Mouse (Mus musculus) limb, embryonic 12.5 days (tissue): ENCODE measurements around the gene Ubl4b. TPM values are rescaled to one million over a fixed set of nuclear protein-coding genes. Genes with fewer than 3 reads are reported as not detected.

Source experiments
- ATAC-seq: fragments of 200-750 bp; cut with Nextera tagmentation; 2 replicates; pipeline ENCODE4 v1.8.0; 2017; ENCODE audit warnings: low read depth, moderate TSS enrichment; ENCODE audit not compliant: insufficient number of reproducible peaks, insufficient read depth, low FRiP score, low TSS enrichment
- H3K27ac ChIP-seq: fragments of 300-500 bp; sonication (generic); 2 replicates; pipeline ENCODE4 v1.5.1; 2016; ENCODE audit warnings: mild to moderate bottlenecking, moderate library complexity
- H3K27me3 ChIP-seq: fragments of 300-500 bp; sonication (generic); 2 replicates; pipeline ENCODE4 v1.6.1; 2016; ENCODE audit warnings: mild to moderate bottlenecking, moderate library complexity
- H3K36me3 ChIP-seq: fragments of 300-500 bp; sonication (generic); 2 replicates; pipeline ENCODE4 v1.6.1; 2016; ENCODE audit warnings: mild to moderate bottlenecking, moderate library complexity
- H3K4me1 ChIP-seq: fragments of 300-500 bp; sonication (generic); replicated peaks from 2 replicates; pipeline ENCODE4 v1.6.1; 2016
- H3K4me2 ChIP-seq: fragments of 300-500 bp; sonication (generic); 2 replicates; pipeline ENCODE4 v1.6.1; 2016; ENCODE audit warnings: mild to moderate bottlenecking, moderate library complexity
- H3K4me3 ChIP-seq: fragments of 300-500 bp; sonication (generic); replicated peaks from 2 replicates; pipeline ENCODE4 v1.5.1; 2016; ENCODE audit warnings: mild to moderate bottlenecking
- H3K9ac ChIP-seq: fragments of 300-500 bp; sonication (generic); replicated peaks from 2 replicates; pipeline ENCODE4 v1.6.1; 2016; ENCODE audit warnings: mild to moderate bottlenecking, moderate library complexity
- H3K9me3 ChIP-seq: fragments of 300-500 bp; sonication (generic); 2 replicates; pipeline ENCODE4 v1.6.1; 2016; ENCODE audit warnings: mild to moderate bottlenecking, moderate library complexity
- WGBS: fragments of 180-500 bp; shearing (Covaris S2); methylation state at CpG from one replicate; pipeline ENCODE4 v1.1.7; 2016; 5-methylcytosine and 5-hydroxymethylcytosine counted together
- polyA plus RNA-seq: library from polyadenylated mRNA; unstranded; fragments of >200 nt; fragmentation: Nextera tagmentation; extraction: Ambion mirVana; gene quantifications from 2 replicates; pipeline ENCODE4 v1.2.1, GENCODE M21; 2016

The Ubl4b gene
- polyA plus RNA-seq = 0.15 and 0.24 TPM in 2 replicates

GRCm38 (mm10) chr3:107554842-107555241, at the start of gene Ubl4b:
Ubl4b (minus strand) TSS chr3:107555073.
- Histone ChIP-seq H3K4me2 (no peak within 1 kb of the TSS), H3K27ac (no peak within 1 kb of the TSS), H3K9me3 (no peaks in the 10 kb centered on the region), H3K36me3 (no peaks in the 10 kb centered on the region), H3K9ac (no peak within 1 kb of the TSS), H3K4me3 (no peak within 1 kb of the TSS), H3K27me3 (peaks cover 48% of the 10 kb centered on the region), H3K4me1 (peaks cover 4% of the 10 kb centered on the region)
- ATAC-seq = no peak
- 93% methylated on average over 2 of the region's 2 CpGs for WGBS

DNA sequence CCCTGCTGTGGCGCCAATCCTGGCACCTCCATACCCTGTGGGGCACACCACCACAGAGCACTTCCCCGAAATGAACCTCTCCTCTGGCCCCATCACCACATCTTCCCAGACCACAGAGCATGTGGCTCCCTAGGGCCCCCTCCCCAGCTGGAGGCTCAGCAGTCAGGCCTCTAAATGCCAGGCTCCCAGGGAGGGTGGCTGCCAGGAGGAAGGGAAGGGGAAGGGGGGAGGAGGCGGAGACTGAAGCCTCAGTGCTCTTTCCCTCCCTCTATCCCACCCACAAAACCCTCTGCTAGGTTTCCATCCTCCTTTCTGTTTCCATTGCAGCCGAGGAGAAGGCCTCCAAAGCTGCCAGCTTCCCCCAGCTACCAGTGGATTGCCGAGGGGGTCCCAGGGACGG, 45.3 kb upstream of the Ubl4b start:
- H3K9me3 ChIP-seq = no peaks in the 10 kb centered on the region
- H3K4me2 ChIP-seq = no peak overlapping the region
- H3K9ac ChIP-seq = no peak overlapping the region; the same call in 1 of the 2 replicates
- 0 out of 2 replicates have a peak, but pooled peaks cover 7% of the 10 kb centered on the region for H3K36me3 ChIP-seq
- no peak overlapping the region for H3K4me3 ChIP-seq
- peaks cover 64% of the 10 kb centered on the region for H3K27me3 ChIP-seq
- ATAC-seq = no peak
- H3K27ac ChIP-seq = no peak overlapping the region
- 55% methylated on average over 6 of the region's 6 CpGs for WGBS
- H3K4me1 ChIP-seq = peaks cover 41% of the 10 kb centered on the region

DNA sequence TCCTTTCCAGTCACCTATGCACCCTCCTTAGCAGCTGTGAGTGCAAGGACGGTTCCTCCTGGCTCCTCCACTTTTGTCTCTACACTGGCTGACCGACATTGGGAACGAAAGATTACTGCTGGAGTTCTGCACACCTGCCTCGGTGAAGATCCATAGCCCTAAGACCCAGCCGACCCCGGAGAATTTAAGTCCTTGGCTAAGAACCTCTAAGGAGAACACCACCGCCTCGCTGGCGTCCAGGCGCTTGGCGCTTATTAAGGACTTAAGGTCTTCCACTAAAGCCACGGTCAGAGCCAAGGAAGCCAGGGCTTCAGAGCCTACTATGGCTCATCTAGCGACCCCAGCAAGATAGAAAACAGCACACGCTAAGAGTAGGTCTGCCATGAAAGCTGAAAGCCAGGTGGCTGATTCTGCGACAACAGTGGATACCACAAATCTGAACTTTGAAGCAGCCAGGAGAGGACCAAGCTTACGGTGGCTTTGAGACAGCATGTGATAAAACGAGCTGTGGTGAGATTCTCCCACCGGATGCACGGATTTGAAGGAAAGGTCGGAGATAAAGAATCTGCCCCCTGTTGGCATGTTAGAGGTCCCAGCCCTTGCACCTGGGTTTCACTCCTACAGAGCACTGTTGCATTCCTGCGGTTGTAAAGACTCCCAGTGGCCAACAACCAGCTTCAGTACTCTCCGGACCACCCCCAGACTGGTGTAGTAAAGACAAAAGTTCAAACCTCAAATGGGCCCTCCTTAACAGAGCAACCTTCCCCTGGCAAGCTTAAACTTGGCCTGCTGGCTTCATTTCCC, 42.9 kb upstream of the Ubl4b start:
- ATAC-seq = no peak
- Histone ChIP-seq H3K9ac (no peak overlapping the region; the same call in 1 of the 2 replicates), H3K36me3 (0 out of 2 replicates have a peak, but pooled peaks cover 7% of the 10 kb centered on the region), H3K4me2 (peak overlapping the region; percentile 92), H3K27me3 (peaks cover 86% of the 10 kb centered on the region), H3K9me3 (no peaks in the 10 kb centered on the region), H3K4me3 (peak overlapping the region; percentile 63), H3K27ac (no peak overlapping the region), H3K4me1 (peaks cover 64% of the 10 kb centered on the region)
- WGBS = 7% methylated on average over 22 of the region's 22 CpGs

GRCm38 (mm10) chr3:107597134-107597533, 42.3 kb upstream of the Ubl4b start:
- 2% methylated on average over 22 of the region's 24 CpGs for WGBS
- Histone ChIP-seq H3K4me1 (peaks cover 64% of the 10 kb centered on the region), H3K9me3 (no peaks in the 10 kb centered on the region), H3K36me3 (0 out of 2 replicates have a peak, but pooled peaks cover 7% of the 10 kb centered on the region), H3K9ac (peak overlapping the region; percentile 12), H3K27ac (no peak overlapping the region), H3K4me3 (peak overlapping the region; percentile 63), H3K27me3 (peaks cover 93% of the 10 kb centered on the region), H3K4me2 (peak overlapping the region; percentile 92)
- ATAC-seq = no peak

DNA sequence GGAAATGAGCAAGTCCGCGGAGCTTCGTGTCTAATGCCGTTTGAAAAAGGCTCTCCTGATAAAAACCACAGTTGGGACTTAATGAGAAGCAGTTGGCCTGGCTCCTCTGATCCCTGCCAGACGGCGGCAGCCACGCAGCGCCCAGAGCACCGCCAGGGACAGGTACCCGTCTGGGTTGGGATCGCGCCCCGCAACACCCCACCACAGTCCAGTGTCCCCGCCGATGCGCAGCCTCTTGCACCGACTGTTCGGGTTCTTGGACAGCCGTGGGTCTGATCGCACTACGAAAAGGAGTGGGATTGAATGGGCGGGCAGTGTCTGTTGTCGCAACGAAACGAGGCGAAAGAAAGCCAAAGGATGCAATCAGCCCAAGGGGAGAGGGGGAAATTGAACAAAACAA, 41.7 kb upstream of the Ubl4b start:
- no peak for ATAC-seq
- no peaks in the 10 kb centered on the region for H3K9me3 ChIP-seq
- H3K4me3 ChIP-seq = peak overlapping the region; percentile 63
- 0 out of 2 replicates have a peak overlapping the region, but pooled peaks have one; percentile 12 for H3K9ac ChIP-seq
- peak overlapping the region; percentile 92 for H3K4me2 ChIP-seq
- H3K4me1 ChIP-seq = peaks cover 64% of the 10 kb centered on the region
- under 1% methylated on average over 26 of the region's 26 CpGs for whole genome bisulfite sequencing
- peaks cover 92% of the 10 kb centered on the region for H3K27me3 ChIP-seq
- H3K36me3 ChIP-seq = 0 out of 2 replicates have a peak, but pooled peaks cover 4% of the 10 kb centered on the region
- H3K27ac ChIP-seq = no peak overlapping the region

DNA sequence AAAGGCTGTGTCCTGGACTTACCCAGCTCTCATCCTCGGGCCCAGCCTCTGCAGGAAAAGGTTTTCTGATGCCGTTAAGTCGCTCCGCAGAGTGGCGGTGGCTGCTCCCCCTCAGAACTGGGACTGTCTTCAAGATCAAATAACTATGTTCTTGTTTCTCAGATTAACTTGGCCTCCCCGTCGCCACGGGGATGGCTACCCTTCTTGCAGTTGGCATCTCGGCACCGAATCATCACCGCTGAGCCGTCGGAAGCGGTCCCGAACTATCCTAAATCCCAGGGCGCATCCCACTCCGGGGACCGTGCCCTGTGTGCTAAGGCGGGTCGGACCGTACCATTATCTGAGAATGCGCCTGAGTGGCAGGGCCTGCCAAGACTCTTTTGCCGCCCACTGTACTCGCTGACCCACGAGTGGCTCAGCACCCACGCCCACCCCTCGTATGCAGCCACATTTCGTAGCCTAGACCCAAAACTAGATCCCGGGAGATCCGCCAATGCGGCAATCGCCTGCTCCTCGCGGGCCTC, 41.1 kb upstream of the Ubl4b start:
- H3K4me3 ChIP-seq = peak overlapping the region; percentile 63
- peak overlapping the region; percentile 75 for H3K9ac ChIP-seq
- H3K27me3 ChIP-seq = peaks cover 90% of the 10 kb centered on the region
- WGBS = 1% methylated on average over 34 of the region's 34 CpGs
- no peak overlapping the region for H3K27ac ChIP-seq
- peak overlapping the region; percentile 92 for H3K4me2 ChIP-seq
- peaks cover 64% of the 10 kb centered on the region for H3K4me1 ChIP-seq
- H3K36me3 ChIP-seq = no peaks in the 10 kb centered on the region
- no peaks in the 10 kb centered on the region for H3K9me3 ChIP-seq
- ATAC-seq = no peak

DNA sequence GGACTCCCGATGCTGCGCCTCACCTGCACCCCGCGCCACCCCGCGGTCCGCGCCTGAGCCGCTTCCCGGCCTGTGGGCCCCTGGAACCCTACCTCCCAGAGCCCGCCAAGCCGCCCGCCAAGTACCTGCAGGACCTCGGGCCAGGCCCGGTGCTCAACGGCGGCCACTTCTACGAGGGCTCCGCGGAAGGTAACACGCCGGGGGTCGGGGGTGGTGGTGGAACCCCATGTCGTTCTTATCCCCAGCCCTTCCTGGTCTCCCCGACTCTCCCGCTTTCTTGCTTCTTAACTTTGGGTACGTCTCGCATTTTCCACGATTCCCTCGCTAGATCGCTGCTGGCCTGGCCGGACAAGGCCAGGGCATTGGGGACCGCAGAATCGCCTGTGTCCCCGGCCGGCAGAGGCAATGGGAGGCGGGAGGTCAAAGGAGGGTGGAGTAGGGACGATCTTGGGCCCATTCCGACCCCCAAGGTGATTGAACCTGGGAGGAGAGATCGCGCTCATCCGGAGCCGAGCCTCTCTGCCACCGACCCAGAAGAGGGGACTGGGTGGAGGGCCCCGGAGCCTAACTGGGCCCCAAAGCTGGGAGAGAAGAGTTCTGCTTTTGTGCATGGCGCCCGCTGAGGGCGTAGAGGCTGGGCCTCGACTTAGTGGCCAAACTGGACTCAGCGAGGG, 40.5 kb upstream of the Ubl4b start:
- Histone ChIP-seq H3K9me3 (no peaks in the 10 kb centered on the region), H3K27ac (peak overlapping the region; percentile 70; the same call in 1 of the 2 replicates), H3K36me3 (no peaks in the 10 kb centered on the region), H3K4me2 (peak overlapping the region; percentile 92), H3K4me1 (peaks cover 64% of the 10 kb centered on the region), H3K4me3 (peak overlapping the region; percentile 63), H3K9ac (peak overlapping the region; percentile 75), H3K27me3 (peaks cover 85% of the 10 kb centered on the region)
- WGBS = under 1% methylated on average over 50 of the region's 50 CpGs
- ATAC-seq = no peak

GRCm38 (mm10) chr3:107594662-107595263, 39.9 kb upstream of the Ubl4b start, which contains the start of gene Alx3:
Alx3 (plus strand) TSS chr3:107595031.
- under 1% methylated on average over 37 of the region's 46 CpGs for WGBS
- Histone ChIP-seq H3K4me2 (peak within 1 kb of the TSS; percentile 92), H3K4me1 (peaks cover 59% of the 10 kb centered on the region), H3K9me3 (no peaks in the 10 kb centered on the region), H3K27me3 (peaks cover 85% of the 10 kb centered on the region), H3K27ac (peak within 1 kb of the TSS; percentile 70; the same call in 1 of the 2 replicates), H3K36me3 (no peaks in the 10 kb centered on the region), H3K9ac (peak within 1 kb of the TSS; percentile 75), H3K4me3 (peak within 1 kb of the TSS; percentile 63)
- ATAC-seq = no peak

DNA sequence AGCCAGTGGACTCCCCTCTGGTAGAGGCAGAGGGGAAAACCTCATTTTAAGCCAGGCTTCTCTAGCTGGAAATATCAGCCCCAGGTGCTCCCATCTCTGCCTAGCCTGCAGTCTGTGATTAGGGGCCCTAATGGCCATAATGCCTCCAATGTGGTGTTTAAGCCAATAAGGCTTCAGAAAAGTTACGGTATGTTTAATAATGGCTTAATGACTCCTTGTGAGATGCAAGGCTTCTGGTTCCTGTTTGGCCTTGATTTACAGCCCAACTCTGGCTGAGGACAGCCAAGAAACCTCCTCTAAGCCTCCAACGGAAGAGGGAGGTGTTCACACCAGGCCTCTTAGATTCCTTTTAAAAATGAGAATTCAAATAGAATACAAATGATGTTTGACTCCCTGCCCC, 38.8 kb upstream of the Ubl4b start:
- Histone ChIP-seq H3K4me1 (peaks cover 54% of the 10 kb centered on the region), H3K36me3 (no peaks in the 10 kb centered on the region), H3K4me3 (no peak overlapping the region), H3K4me2 (peak overlapping the region; percentile 4; the same call in 1 of the 2 replicates), H3K27ac (no peak overlapping the region), H3K9me3 (no peaks in the 10 kb centered on the region), H3K27me3 (peaks cover 82% of the 10 kb centered on the region), H3K9ac (no peak overlapping the region)
- ATAC-seq = peak; percentile 26; the same call in 1 of the 2 replicates
- 5% methylated on average over 2 of the region's 2 CpGs for WGBS

GRCm38 (mm10) chr3:107591612-107592011, 36.7 kb upstream of the Ubl4b start:
- ATAC-seq = no peak
- peaks cover 85% of the 10 kb centered on the region for H3K27me3 ChIP-seq
- H3K4me3 ChIP-seq = no peak overlapping the region
- no peak overlapping the region for H3K9ac ChIP-seq
- 79% methylated on average over 1 of the region's 1 CpGs for WGBS
- H3K4me2 ChIP-seq = no peak overlapping the region
- no peak overlapping the region for H3K27ac ChIP-seq
- H3K36me3 ChIP-seq = no peaks in the 10 kb centered on the region
- H3K9me3 ChIP-seq = no peaks in the 10 kb centered on the region
- H3K4me1 ChIP-seq = peaks cover 38% of the 10 kb centered on the region
